Mouse (Mus musculus): ENCODE results near the gene Dtx1. TPM values are rescaled to one million over a fixed set of nuclear protein-coding genes. Genes with fewer than 3 reads are reported as not detected.

Dtx1 gene
- polyA plus RNA-seq, 1 experiment from 2014 or later: 0.41 TPM

DNA sequence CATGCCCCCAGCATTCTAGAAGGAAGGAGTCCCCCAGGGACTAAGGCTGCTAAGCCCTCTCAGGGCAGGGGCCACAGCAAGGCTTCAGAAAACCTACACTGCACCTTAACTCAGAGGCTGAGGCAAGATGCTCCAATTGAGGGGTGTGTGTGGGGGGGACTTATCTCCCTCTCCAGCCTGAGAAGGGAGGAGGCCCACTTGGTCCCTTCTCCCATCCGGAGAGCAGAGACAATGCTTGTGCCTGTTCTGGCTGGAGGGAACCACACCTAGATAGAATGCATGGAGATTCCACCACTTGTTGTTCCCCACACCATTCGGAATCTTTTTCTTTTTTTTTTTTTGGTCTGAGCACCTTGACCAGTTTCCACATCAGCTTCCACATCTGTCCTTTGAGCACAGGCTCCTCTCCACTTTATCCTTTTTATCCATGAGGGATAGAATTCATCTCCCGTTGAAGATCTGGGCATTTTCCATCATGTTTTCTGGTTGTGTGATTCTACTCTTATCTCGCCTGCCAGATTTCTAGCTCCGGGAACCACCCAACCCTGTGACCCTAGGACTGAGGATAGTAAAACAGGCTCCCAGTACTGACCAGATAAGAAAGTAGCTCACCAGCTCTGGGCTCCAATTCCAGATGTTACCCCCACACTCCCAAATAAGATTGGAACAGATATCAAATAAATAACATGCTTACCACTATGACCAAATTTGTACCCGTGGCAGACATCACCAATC, 24.8 kb downstream of the Dtx1 start:
- Histone ChIP-seq H3K27me3 (ENCODE audit: insufficient read depth, poor library complexity, severe bottlenecking) (peaks cover 70% of the 10 kb centered on the region), H3K27ac (no peak overlapping the region)
- 45% methylated on average over 6 of the region's 6 CpGs for WGBS

DNA sequence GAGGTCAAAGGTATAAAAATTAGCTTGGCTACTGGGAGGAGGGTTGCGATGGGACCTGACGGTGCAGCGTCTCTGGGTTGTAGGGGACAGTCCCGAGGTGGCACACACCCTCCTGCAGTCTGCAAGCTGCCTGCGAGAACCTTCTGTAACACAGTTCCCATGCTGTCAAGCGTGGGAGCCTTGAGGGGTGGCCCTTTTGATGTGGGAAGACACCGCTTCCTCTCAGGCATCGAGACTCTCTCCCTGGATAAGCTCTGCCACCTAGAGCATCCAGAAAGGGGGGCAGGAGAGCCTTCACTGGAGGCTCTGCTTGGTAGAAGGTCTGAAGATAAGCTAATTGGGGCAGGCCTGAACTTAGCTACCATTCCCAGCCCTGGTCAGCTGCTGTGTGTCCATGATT, 26.0 kb downstream of the Dtx1 start:
- 70% methylated on average over 8 of the region's 8 CpGs for WGBS
- H3K4me3 ChIP-seq: no peak overlapping the region
- no peak for DNase-seq (ENCODE audit: low spot score)
- no peaks in the 10 kb centered on the region for H3K36me3 ChIP-seq
- no peak overlapping the region for H3K27ac ChIP-seq
- peaks cover 21% of the 10 kb centered on the region for H3K4me1 ChIP-seq
- no peaks in the 10 kb centered on the region for H3K9me3 ChIP-seq
- H3K27me3 ChIP-seq (ENCODE audit: insufficient read depth, poor library complexity, severe bottlenecking): peaks cover 70% of the 10 kb centered on the region

More for the DNA sequence above, 24.8 kb downstream of the Dtx1 start:
- no peak for DNase-seq (ENCODE audit: low spot score)
- no peak overlapping the region for H3K4me3 ChIP-seq
- no peaks in the 10 kb centered on the region for H3K36me3 ChIP-seq
- H3K9me3 ChIP-seq: no peaks in the 10 kb centered on the region
- peaks cover 18% of the 10 kb centered on the region for H3K4me1 ChIP-seq

DNA sequence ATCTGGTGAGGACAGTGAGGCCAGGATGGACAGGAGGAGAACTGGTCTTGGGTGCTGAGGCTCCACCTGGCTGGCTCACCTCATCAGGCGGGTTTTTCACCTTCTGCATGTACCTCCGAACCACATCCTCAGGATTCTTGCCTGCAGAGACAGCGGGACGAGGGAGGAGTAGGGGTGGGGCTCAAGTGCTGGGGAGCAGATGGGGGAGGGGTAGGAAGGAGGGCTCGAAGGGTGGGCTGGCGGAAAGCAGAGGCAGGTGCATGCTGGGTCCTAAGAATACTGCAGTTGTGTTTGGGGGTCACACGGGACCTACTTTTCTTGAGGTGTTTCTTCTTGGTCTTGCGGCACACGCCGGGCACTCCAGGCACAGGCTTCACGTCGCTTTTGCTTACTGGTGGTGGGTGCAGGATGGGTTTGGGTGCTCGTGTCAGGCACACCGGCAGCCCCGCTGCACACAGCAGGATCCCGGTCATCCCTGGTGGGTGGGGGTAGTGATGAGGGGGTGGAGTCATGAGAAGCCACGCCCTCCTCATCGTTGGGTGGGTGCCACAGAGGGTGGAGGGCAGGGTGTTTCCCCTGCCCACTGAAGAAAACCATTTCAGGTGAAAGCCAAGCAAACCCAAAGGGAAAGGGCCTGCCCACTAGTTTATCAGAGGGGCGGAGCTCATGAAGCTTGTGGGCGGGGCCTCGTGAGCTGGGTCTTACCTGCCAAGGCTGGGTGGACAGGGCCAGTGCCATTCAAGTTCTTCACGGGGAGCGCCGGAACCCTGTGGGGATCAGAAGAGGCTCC, 28.6 kb downstream of the Dtx1 start:
- Histone ChIP-seq H3K9me3 (no peaks in the 10 kb centered on the region), H3K27ac (no peak overlapping the region), H3K27me3 (ENCODE audit: insufficient read depth, poor library complexity, severe bottlenecking) (peaks cover 74% of the 10 kb centered on the region), H3K36me3 (no peaks in the 10 kb centered on the region), H3K4me3 (no peak overlapping the region; the same call in 1 of the 2 replicates), H3K4me1 (peaks cover 30% of the 10 kb centered on the region)
- 13% methylated on average over 24 of the region's 24 CpGs for whole genome bisulfite sequencing
- no peak for DNase-seq (ENCODE audit: low spot score)

DNA sequence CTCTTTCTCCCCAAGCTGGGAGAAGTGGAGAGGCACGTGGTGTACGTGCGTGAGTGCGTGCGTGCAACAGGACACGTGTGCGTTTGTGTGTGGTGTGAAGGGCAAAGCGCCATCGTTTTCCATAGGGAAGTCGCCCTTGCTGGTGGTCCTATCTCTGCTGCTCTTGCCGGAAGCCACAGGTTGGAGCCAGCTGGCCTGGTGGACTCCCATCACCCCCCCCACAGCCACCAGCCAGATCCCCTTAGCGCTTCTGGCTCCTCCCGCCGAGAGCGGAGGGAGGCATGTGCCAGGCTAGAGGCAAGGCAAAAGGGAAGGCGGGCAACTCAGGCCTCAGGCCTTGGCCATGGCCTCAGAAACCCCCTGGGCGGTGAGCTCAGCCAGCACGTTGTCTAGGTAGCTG, 30.8 kb downstream of the Dtx1 start:
- H3K36me3 ChIP-seq: no peaks in the 10 kb centered on the region
- peaks cover 70% of the 10 kb centered on the region for H3K27me3 ChIP-seq (ENCODE audit: insufficient read depth, poor library complexity, severe bottlenecking)
- H3K9me3 ChIP-seq: no peaks in the 10 kb centered on the region
- H3K4me3 ChIP-seq: no peak overlapping the region
- H3K27ac ChIP-seq: no peak overlapping the region
- WGBS: 73% methylated on average over 18 of the region's 18 CpGs
- no peak for DNase-seq (ENCODE audit: low spot score)
- H3K4me1 ChIP-seq: peaks cover 30% of the 10 kb centered on the region

DNA sequence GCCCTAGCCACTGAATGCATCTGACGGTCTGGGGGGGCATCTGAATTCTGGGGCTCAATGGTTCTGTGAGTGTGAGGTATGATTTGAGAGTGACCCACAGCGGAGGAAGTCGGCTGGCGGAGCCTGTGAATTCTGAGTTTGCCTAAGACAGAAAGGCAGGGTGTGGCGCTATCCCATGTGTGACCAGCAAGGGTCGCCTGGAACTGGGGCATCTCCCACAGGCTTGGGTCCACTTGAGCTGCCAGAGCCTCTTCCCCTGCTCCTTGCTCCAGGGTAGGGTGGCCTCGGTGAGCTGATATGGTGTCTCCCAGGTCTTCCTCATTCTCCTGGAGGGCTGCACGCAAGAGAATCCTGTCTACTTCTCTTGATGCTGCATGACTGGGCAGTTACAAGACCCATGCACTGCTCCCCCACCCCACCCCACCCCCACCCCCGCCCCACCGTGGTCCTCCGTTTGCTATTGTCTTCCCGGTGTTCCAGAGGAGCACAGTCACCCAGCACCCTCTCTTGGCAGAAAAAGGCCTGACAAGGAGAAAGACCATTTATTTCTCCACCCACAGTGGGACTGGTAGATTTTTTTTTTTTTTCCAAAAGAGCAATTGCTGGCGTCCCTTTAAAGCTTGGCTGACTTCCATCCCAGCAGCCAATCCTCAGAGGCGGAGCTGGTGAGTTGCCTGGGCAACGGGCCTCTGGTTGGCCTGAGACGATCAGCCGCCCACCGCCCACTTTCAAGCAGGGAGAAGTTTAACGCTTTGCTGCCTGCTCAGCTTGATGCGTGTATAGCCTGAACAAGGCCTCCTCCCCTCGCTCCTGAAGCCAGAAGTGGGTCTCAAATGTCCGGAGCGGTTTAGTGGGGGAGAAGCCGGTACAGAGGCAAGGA, 31.8 kb downstream of the Dtx1 start:
- Histone ChIP-seq H3K27ac (peak overlapping the region; percentile 74), H3K4me3 (peak overlapping the region; percentile 62), H3K4me1 (peaks cover 30% of the 10 kb centered on the region), H3K9me3 (no peaks in the 10 kb centered on the region), H3K27me3 (ENCODE audit: insufficient read depth, poor library complexity, severe bottlenecking) (peaks cover 67% of the 10 kb centered on the region), H3K36me3 (no peaks in the 10 kb centered on the region)
- DNase-seq (ENCODE audit: low spot score): peak; percentile 95
- 3% methylated on average over 24 of the region's 24 CpGs for WGBS

DNA sequence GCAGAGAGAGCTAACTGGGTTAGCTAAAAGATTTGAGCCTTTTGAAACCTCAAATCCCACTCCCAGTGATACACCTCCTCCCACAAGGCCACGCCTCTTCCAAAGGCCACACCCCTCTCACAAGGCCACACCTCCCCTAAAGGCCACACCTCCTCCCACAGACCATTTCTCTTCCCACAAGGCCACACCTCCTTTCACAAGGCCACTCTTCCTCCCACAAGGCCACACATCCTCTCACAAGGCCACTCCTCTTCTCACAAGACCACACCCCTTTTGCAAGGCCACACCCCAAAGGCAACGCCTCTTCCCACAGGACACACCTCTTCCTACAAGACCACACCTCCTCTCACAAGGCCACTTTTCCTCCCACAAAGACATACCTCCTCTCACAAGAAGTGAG, 34.2 kb downstream of the Dtx1 start:
- Histone ChIP-seq H3K27ac (no peak overlapping the region), H3K27me3 (ENCODE audit: insufficient read depth, poor library complexity, severe bottlenecking) (peaks cover 52% of the 10 kb centered on the region), H3K4me3 (no peak overlapping the region), H3K4me1 (peaks cover 29% of the 10 kb centered on the region), H3K9me3 (no peaks in the 10 kb centered on the region), H3K36me3 (no peaks in the 10 kb centered on the region)
- 16% methylated on average over 2 of the region's 2 CpGs for WGBS
- DNase-seq (ENCODE audit: low spot score): no peak

DNA sequence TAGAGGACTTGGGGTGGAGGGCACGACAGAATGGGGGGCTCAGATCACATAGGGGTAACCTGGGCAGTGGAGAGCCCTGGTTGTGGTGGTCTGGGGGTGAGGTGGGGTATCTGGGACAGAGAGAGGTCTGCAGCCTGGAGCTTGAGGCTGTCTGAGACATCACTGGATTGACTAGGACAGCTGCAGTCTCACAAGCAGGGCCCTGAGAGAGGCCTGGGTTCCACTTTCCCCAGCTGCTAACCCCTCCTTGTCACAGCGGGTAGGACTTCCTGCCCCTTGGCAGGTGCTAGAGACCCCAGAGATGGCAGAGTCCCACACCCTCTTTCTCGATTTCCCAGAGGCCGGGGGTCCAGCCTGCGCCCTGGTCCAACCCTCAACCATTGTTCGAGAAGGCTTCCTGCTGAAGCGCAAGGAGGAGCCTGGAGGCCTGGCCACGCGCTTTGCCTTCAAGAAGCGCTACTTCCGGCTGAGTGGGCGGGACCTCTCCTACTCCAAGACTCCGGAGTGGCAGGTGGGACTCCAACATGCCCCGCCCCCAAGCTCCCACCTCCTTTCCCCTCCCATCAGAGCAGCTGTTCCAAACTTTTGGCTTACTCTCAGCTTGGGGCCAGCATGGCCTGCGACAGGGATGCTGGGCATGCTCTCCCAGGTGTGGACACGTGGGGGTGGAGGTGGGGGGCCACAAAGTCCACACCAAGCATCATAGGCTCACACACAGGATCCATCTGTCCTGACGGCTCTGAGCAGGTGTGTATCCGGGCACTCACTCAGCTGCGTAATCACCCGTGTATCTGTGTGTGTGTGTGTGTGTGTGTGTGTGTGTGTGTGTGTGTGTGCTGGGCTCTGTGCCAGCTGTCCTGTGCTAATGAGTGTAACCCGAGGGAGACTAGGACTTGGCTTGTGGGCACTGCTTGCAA, 37.2 kb downstream of the Dtx1 start:
- Histone ChIP-seq H3K9me3 (no peaks in the 10 kb centered on the region), H3K4me1 (peaks cover 11% of the 10 kb centered on the region; the same call in 1 of the 2 replicates), H3K27me3 (ENCODE audit: insufficient read depth, poor library complexity, severe bottlenecking) (peaks cover 32% of the 10 kb centered on the region; the same call in 1 of the 2 replicates), H3K4me3 (no peak overlapping the region), H3K27ac (no peak overlapping the region), H3K36me3 (no peaks in the 10 kb centered on the region)
- DNase-seq (ENCODE audit: low spot score): no peak
- 43% methylated on average over 21 of the region's 21 CpGs for WGBS

- peaks cover 26% of the 10 kb centered on the region; the same call in 1 of the 2 replicates for H3K27me3 ChIP-seq (ENCODE audit: insufficient read depth, poor library complexity, severe bottlenecking)
- no peaks in the 10 kb centered on the region for H3K9me3 ChIP-seq
- H3K36me3 ChIP-seq: no peaks in the 10 kb centered on the region
- 3% methylated on average over 12 of the region's 12 CpGs for WGBS
- H3K4me1 ChIP-seq: 0 out of 2 replicates have a peak, but pooled peaks cover 8% of the 10 kb centered on the region
- peak; percentile 82 for DNase-seq (ENCODE audit: low spot score)
- no peak overlapping the region for H3K27ac ChIP-seq
- H3K4me3 ChIP-seq: no peak overlapping the region
Observed at GRCm38 (mm10) chr5:120673626-120674025, 38.1 kb downstream of the Dtx1 start.

- peaks cover 35% of the 10 kb centered on the region for H3K27me3 ChIP-seq (ENCODE audit: insufficient read depth, poor library complexity, severe bottlenecking)
- no peaks in the 10 kb centered on the region for H3K9me3 ChIP-seq
- no peak for DNase-seq (ENCODE audit: low spot score)
- no peaks in the 10 kb centered on the region for H3K36me3 ChIP-seq
- H3K27ac ChIP-seq: no peak overlapping the region
- H3K4me3 ChIP-seq: no peak overlapping the region
- H3K4me1 ChIP-seq: 0 out of 2 replicates have a peak, but pooled peaks cover 8% of the 10 kb centered on the region
- 75% methylated on average over 3 of the region's 3 CpGs for WGBS
Observed at GRCm38 (mm10) chr5:120671865-120672264, 39.9 kb downstream of the Dtx1 start.

GRCm38 (mm10) chr5:120670132-120670531, 41.6 kb downstream of the Dtx1 start:
- Histone ChIP-seq H3K27me3 (ENCODE audit: insufficient read depth, poor library complexity, severe bottlenecking) (peaks cover 44% of the 10 kb centered on the region), H3K27ac (no peak overlapping the region), H3K9me3 (no peaks in the 10 kb centered on the region), H3K36me3 (no peaks in the 10 kb centered on the region), H3K4me3 (no peak overlapping the region), H3K4me1 (peaks cover 13% of the 10 kb centered on the region)
- no peak for DNase-seq (ENCODE audit: low spot score)
- 88% methylated on average over 7 of the region's 7 CpGs for WGBS

DNA sequence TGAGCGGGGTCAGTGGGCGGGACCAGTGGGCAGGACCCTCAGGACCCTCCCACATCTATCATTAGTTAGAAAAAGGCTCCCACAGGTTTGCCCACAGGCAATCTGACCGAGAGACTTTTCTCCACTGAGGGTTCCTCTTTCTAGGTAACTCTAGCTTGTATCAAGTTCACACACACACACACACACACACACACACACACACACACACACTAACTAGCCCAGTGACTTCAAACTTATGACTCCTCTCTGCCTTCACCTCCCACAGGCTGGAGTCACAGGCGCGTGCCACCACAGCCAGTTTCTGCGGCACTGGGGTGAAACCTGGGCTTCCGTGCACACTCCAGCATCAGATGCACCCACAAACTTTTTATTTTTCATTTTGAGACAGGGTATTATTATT, 43.0 kb downstream of the Dtx1 start:
- no peak for DNase-seq (ENCODE audit: low spot score)
- Histone ChIP-seq H3K36me3 (no peaks in the 10 kb centered on the region), H3K27me3 (ENCODE audit: insufficient read depth, poor library complexity, severe bottlenecking) (peaks cover 45% of the 10 kb centered on the region), H3K9me3 (no peaks in the 10 kb centered on the region), H3K4me1 (peaks cover 5% of the 10 kb centered on the region), H3K4me3 (no peak overlapping the region), H3K27ac (no peak overlapping the region)
- 72% methylated on average over 7 of the region's 7 CpGs for WGBS

DNA sequence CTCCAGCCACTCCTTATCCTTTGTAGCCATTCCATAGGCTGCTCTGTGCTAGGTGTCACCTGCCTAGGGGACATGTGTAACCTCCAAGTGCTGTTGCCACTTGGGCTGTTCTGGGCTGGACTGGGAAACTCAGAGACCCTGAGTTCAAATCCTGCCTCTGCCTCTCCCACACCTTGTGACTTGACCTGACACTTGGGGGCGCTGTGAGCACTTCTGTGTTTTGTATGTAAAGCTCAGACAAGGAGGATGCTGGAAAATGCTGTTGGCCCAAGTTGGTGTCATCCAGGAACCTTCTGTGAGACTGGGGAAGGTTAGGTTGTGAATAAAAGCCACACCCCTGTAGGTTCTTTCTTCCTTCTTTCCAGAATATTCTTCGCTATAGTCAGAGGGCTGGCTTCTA, 46.8 kb downstream of the Dtx1 start:
- Histone ChIP-seq H3K36me3 (no peaks in the 10 kb centered on the region), H3K27me3 (ENCODE audit: insufficient read depth, poor library complexity, severe bottlenecking) (peaks cover 68% of the 10 kb centered on the region), H3K9me3 (no peaks in the 10 kb centered on the region), H3K27ac (no peak overlapping the region), H3K4me3 (no peak overlapping the region), H3K4me1 (peaks cover 5% of the 10 kb centered on the region)
- WGBS: 52% methylated on average over 2 of the region's 2 CpGs
- DNase-seq (ENCODE audit: low spot score): no peak
